Mouse (Mus musculus): Measurements from ENCODE around the gene Prkg2. TPM values are rescaled to one million over a fixed set of nuclear protein-coding genes. Genes with fewer than 3 reads are reported as not detected.

The Prkg2 gene
- total RNA-seq, 1 experiment: 1.8 TPM

- Histone ChIP-seq H3K4me3 (ENCODE audit: insufficient read depth in 1 of 2, low read depth in 1 of 2, low read length in 2 of 2, poor library complexity in 1 of 2, severe bottlenecking in 1 of 2) (no peak overlapping the region), H3K4me1 (ENCODE audit: control insufficient read depth in 2 of 2, insufficient read depth in 2 of 2, low read length in 2 of 2, poor library complexity in 1 of 2) (no peaks in the 10 kb centered on the region), H3K27ac (ENCODE audit: insufficient read depth, low read depth, low read length, poor library complexity, severe bottlenecking) (no peak overlapping the region), H3K9me3 (ENCODE audit: control insufficient read depth, insufficient read depth, low read depth, low read length) (no peaks in the 10 kb centered on the region), H3K36me3 (ENCODE audit: control insufficient read depth, insufficient read depth, low read length, poor library complexity, severe bottlenecking) (no peaks in the 10 kb centered on the region), H3K9ac (ENCODE audit: insufficient read depth, low read depth, low read length, poor library complexity, severe bottlenecking) (no peak overlapping the region)
- TF ChIP-seq ZC3H11A (IDR thresholded peaks at IDR 0.05; ENCODE audit: borderline replicate concordance, low read depth, low read length): no peak
- TF ChIP-seq CHD2 (IDR thresholded peaks at IDR 0.05; ENCODE audit: low read depth, low read length): no peak
- TF ChIP-seq MAFK (IDR thresholded peaks at IDR 0.05; ENCODE audit: insufficient read depth, low read depth, low read length): no peak
- TF ChIP-seq HCFC1 (IDR thresholded peaks at IDR 0.05; ENCODE audit: borderline replicate concordance, insufficient read depth, low read length): no peak
- no peak for DNase-seq (ENCODE audit: low read depth, low spot score)
- in situ Hi-C loops (cut with MboI; ENCODE audit: low sequenced_read_pairs in 2 of 2, unreplicated experiment in 2 of 2): no loop called here
Measured at GRCm38 (mm10) chr5:98951566-98951965, 85.6 kb downstream of the Prkg2 start.

GRCm38 (mm10) chr5:98950495-98951092, 86.6 kb downstream of the Prkg2 start:
- H3K9me3 ChIP-seq (ENCODE audit: control insufficient read depth, insufficient read depth, low read depth, low read length): no peaks in the 10 kb centered on the region
- in situ Hi-C loops (cut with MboI; ENCODE audit: low sequenced_read_pairs in 2 of 2, unreplicated experiment in 2 of 2): no loop called here
- DNase-seq (ENCODE audit: low read depth, low spot score): no peak

GRCm38 (mm10) chr5:98949784-98950183, 87.4 kb downstream of the Prkg2 start:
- H3K9me3 ChIP-seq (ENCODE audit: control insufficient read depth, insufficient read depth, low read depth, low read length): no peaks in the 10 kb centered on the region
- TF ChIP-seq HCFC1 (IDR thresholded peaks at IDR 0.05; ENCODE audit: borderline replicate concordance, insufficient read depth, low read length) (no peak), ZC3H11A (IDR thresholded peaks at IDR 0.05; ENCODE audit: borderline replicate concordance, low read depth, low read length) (no peak), MAFK (IDR thresholded peaks at IDR 0.05; ENCODE audit: insufficient read depth, low read depth, low read length) (no peak), ZNF384 (IDR thresholded peaks at IDR 0.05; ENCODE audit: low read depth, low read length) (no peak), CHD2 (IDR thresholded peaks at IDR 0.05; ENCODE audit: low read depth, low read length) (no peak)
- no peak for DNase-seq (ENCODE audit: low read depth, low spot score)
- H3K36me3 ChIP-seq (ENCODE audit: control insufficient read depth, insufficient read depth, low read length, poor library complexity, severe bottlenecking): no peaks in the 10 kb centered on the region
- no peaks in the 10 kb centered on the region for H3K4me1 ChIP-seq (ENCODE audit: control insufficient read depth in 2 of 2, insufficient read depth in 2 of 2, low read length in 2 of 2, poor library complexity in 1 of 2)
- in situ Hi-C loops (cut with MboI; ENCODE audit: low sequenced_read_pairs in 2 of 2, unreplicated experiment in 2 of 2): no loop called here
- no peak overlapping the region for H3K4me3 ChIP-seq (ENCODE audit: insufficient read depth in 1 of 2, low read depth in 1 of 2, low read length in 2 of 2, poor library complexity in 1 of 2, severe bottlenecking in 1 of 2)
- no peak overlapping the region for H3K27ac ChIP-seq (ENCODE audit: insufficient read depth, low read depth, low read length, poor library complexity, severe bottlenecking)
- H3K9ac ChIP-seq (ENCODE audit: insufficient read depth, low read depth, low read length, poor library complexity, severe bottlenecking): no peak overlapping the region

More at GRCm38 (mm10) chr5:98950495-98951092, 86.6 kb downstream of the Prkg2 start:
- Histone ChIP-seq H3K27ac (ENCODE audit: insufficient read depth, low read depth, low read length, poor library complexity, severe bottlenecking) (no peak overlapping the region), H3K4me1 (ENCODE audit: control insufficient read depth in 2 of 2, insufficient read depth in 2 of 2, low read length in 2 of 2, poor library complexity in 1 of 2) (no peaks in the 10 kb centered on the region), H3K36me3 (ENCODE audit: control insufficient read depth, insufficient read depth, low read length, poor library complexity, severe bottlenecking) (no peaks in the 10 kb centered on the region), H3K9ac (ENCODE audit: insufficient read depth, low read depth, low read length, poor library complexity, severe bottlenecking) (no peak overlapping the region), H3K4me3 (ENCODE audit: insufficient read depth in 1 of 2, low read depth in 1 of 2, low read length in 2 of 2, poor library complexity in 1 of 2, severe bottlenecking in 1 of 2) (no peak overlapping the region)
- TF ChIP-seq ZNF384 (IDR thresholded peaks at IDR 0.05; ENCODE audit: low read depth, low read length) (no peak), CHD2 (IDR thresholded peaks at IDR 0.05; ENCODE audit: low read depth, low read length) (no peak), HCFC1 (IDR thresholded peaks at IDR 0.05; ENCODE audit: borderline replicate concordance, insufficient read depth, low read length) (no peak), ZC3H11A (IDR thresholded peaks at IDR 0.05; ENCODE audit: borderline replicate concordance, low read depth, low read length) (no peak), MAFK (IDR thresholded peaks at IDR 0.05; ENCODE audit: insufficient read depth, low read depth, low read length) (no peak)

GRCm38 (mm10) chr5:98946656-98947055, 90.5 kb downstream of the Prkg2 start:
- H3K27ac ChIP-seq (ENCODE audit: insufficient read depth, low read depth, low read length, poor library complexity, severe bottlenecking): no peak overlapping the region
- in situ Hi-C loops (cut with MboI; ENCODE audit: low sequenced_read_pairs in 2 of 2, unreplicated experiment in 2 of 2): no loop called here
- no peak for DNase-seq (ENCODE audit: low read depth, low spot score)
- no peak for TF ChIP-seq HCFC1 (IDR thresholded peaks at IDR 0.05; ENCODE audit: borderline replicate concordance, insufficient read depth, low read length)
- no peak for TF ChIP-seq MAFK (IDR thresholded peaks at IDR 0.05; ENCODE audit: insufficient read depth, low read depth, low read length)
- TF ChIP-seq ZC3H11A (IDR thresholded peaks at IDR 0.05; ENCODE audit: borderline replicate concordance, low read depth, low read length): no peak
- no peak for TF ChIP-seq ZNF384 (IDR thresholded peaks at IDR 0.05; ENCODE audit: low read depth, low read length)
- TF ChIP-seq CHD2 (IDR thresholded peaks at IDR 0.05; ENCODE audit: low read depth, low read length): no peak
- no peaks in the 10 kb centered on the region for H3K36me3 ChIP-seq (ENCODE audit: control insufficient read depth, insufficient read depth, low read length, poor library complexity, severe bottlenecking)
- no peaks in the 10 kb centered on the region for H3K9me3 ChIP-seq (ENCODE audit: control insufficient read depth, insufficient read depth, low read depth, low read length)
- no peak overlapping the region for H3K9ac ChIP-seq (ENCODE audit: insufficient read depth, low read depth, low read length, poor library complexity, severe bottlenecking)
- no peak overlapping the region for H3K4me3 ChIP-seq (ENCODE audit: insufficient read depth in 1 of 2, low read depth in 1 of 2, low read length in 2 of 2, poor library complexity in 1 of 2, severe bottlenecking in 1 of 2)
- no peaks in the 10 kb centered on the region for H3K4me1 ChIP-seq (ENCODE audit: control insufficient read depth in 2 of 2, insufficient read depth in 2 of 2, low read length in 2 of 2, poor library complexity in 1 of 2)
